Mouse (Mus musculus) embryo, embryonic 10.5 days (tissue): ENCODE measurements around the gene Cxcl16.
"Not testable (repeated sequence)": the region's sequence is repeated elsewhere in the genome, so short reads cannot be mapped to it uniquely, and the experiment has no call there.

Experiments
- DNase-seq: peaks from one replicate; pipeline ENCODE4 v3.0.0-alpha.2; 2015; ENCODE audit warnings: low spot score

Cxcl16 gene

GRCm38 (mm10) chr11:70453261-70454044 lies 6.3 kb downstream of the Cxcl16 start:
- no peak for DNase-seq

DNA sequence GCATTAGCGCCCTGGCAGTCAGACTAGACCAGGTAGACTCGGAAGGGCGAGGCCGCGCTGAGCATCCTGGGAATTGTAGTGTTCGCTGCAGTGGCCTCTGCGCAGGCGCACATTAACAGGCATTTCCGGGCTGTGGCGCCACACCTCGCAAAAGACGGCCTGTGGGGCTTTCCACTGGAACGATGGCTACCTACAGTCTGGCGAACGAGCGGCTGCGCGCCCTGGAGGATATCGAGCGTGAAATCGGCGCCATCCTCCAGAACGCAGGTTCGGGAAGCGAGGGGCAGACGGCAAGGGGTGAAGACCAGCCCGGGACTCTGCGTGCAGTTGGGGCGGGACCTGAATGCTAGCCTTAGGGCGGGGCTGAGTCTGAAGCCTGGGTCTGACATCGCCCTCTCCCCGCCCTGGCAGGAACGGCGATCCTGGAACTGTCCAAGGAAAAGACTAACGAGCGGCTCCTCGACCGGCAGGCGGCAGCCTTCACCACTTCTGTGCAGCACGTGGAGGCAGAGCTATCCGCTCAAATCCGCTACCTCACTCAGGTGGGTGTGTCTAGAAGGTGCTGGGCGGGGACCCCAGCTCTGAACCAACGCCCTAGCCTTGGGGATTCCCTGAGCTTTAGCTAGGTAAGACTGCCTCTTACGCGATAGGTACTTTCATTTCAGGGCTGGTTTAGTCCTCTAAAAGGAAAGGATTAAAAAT lies 7.8 kb downstream of the Cxcl16 start, which contains the start of gene Med11:
Gene Med11, plus strand, starts transcription at position 123 of the 702 bp plus-strand sequence.
- peak; percentile 97 for DNase-seq

GRCm38 (mm10) chr11:70450926-70451325 lies 8.9 kb downstream of the Cxcl16 start:
- no peak for DNase-seq

- no peak for DNase-seq
Measured at GRCm38 (mm10) chr11:70447373-70447772, 12.4 kb downstream of the Cxcl16 start.

GRCm38 (mm10) chr11:70446756-70447155 lies 13.0 kb downstream of the Cxcl16 start:
- no peak for DNase-seq

GRCm38 (mm10) chr11:70444667-70445066 lies 15.1 kb downstream of the Cxcl16 start:
- DNase-seq = no peak

DNA sequence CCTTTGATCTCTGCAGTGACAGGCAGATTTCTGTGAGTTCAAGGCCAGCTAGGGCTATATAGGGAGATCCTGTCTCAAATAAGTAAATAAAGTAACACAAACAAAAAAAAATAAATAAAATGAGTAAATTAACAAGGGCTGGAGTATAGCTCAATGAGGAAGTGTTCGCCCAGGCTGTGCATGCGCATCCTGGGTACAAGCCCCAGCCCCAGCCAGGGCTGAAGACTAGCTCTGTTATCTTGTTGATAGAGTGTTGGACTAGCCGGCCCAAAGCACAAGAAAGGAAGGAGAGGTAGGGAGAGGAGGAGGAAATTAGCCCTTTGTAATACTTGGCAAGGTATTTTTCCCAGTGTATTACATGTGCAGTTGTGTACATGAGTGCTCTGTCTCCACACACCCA lies 15.8 kb downstream of the Cxcl16 start:
- DNase-seq = no peak

GRCm38 (mm10) chr11:70441882-70442281 lies 17.9 kb downstream of the Cxcl16 start:
- no peak for DNase-seq

GRCm38 (mm10) chr11:70440637-70441036 lies 19.1 kb downstream of the Cxcl16 start:
- no peak for DNase-seq

DNA sequence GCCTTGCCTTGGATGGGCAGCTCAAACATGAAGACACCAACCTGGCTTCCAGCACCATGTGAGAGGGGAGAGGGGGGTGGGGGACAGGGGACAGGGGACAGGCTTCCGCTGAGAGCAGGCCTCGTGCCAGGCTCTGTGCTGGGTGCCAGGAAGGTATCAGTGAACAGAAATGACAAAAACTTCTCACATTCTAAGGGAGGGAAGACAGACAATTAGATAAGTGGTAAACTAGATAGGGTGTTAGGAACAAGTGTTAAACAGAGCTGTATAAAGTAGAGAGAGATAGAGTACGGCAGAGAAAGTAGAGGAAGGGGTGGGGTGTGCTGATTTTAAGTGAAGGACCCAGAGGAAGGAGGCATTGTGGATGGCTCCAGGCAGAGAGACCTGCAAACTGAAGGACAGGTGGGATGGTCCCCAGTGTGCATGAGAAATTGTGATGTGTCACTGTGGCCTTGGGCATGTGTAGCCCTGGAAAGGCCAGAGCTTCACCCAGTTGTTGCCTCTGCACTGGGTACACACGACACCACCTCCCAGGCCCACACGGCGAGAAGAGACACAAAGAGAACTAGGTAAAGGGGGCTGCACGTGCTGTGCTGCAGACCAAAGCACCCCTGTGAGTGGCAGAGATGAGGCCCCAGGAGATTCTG lies 20.9 kb downstream of the Cxcl16 start:
- DNase-seq = no peak

DNA sequence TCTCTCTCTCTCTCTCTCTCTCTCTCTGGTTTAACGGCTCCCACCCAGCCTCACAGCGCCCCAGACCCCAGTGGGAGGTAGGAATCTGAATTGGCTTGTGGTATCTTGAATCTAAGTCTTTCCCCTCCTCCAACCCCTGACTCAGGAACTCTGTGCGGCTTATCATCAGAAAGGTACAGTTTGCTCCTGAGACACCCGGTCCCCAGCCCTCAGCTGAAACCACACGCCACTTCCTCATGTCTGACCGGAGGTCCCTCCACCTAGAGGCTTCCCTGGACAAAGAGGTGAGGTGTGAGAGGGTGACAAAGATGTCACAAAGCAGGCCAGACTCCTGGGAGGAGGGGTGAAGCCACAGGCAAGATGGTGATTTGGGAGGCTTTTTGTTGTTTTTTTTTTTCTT lies 22.4 kb downstream of the Cxcl16 start:
- DNase-seq = no peak

GRCm38 (mm10) chr11:70435476-70435875 lies 24.3 kb downstream of the Cxcl16 start:
- no peak for DNase-seq

GRCm38 (mm10) chr11:70433951-70434350 lies 25.8 kb downstream of the Cxcl16 start:
- no peak for DNase-seq

GRCm38 (mm10) chr11:70433569-70433943 lies 26.2 kb downstream of the Cxcl16 start:
- no peak for DNase-seq

DNA sequence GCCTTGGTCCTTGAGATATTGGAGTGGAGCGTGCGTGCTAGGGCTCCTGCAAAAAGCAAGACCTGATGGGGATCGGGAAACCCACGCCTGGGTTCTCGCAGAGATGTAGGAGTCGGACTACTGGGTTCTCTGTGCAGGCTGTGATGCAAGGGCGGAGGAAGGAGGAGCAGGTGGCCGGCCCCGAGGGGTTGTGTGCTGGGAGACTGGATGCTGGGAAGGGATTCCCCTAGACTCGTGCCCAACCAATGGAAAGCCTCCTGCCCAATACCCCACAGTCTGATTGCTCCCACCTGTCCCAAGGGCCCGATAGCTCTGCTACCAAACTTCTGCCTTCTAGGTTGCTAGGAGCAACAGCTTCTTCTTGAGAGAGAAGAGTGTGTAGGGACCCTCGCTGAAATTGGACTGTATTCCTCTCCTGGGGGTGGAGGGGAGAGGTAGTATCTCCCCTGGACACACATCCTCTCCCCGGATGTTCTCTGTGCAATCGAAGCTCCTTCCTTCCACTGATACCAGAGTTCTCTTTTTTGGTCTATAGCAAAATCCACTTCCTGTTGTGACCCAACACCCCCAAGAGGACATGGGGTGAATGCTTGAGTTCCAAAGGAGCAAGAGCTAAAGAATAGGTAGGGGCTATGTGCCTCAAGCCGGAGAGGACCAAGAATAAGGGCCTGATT lies 26.8 kb downstream of the Cxcl16 start:
- peak; percentile 60 for DNase-seq

- peak; percentile 99 for DNase-seq
Measured at GRCm38 (mm10) chr11:70432048-70432894, 27.5 kb downstream of the Cxcl16 start, which contains the start of gene Arrb2. Gene Arrb2 (plus strand): TSS chr11:70432635.

- peak; percentile 11 for DNase-seq
Measured at GRCm38 (mm10) chr11:70431574-70431973, 28.2 kb downstream of the Cxcl16 start.

DNA sequence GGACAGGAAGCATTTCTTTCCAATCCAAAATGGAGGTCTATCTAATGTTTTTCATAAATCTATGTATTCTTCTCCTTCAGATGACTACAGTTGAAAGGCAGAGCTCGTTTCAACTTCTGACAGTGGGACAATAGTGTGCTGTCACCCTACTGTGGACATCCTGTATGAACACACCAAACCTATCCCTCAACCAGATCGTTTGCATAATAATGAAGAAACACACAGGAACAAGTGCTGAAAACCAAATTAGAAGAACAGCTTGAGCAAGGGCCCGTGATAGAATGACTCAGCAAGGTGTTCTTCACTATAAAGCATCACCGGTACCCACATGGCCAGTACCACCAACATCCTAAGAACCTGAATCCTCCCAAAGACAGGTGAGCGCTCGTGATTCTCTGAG lies 33.2 kb downstream of the Cxcl16 start:
- DNase-seq = not testable (repeated sequence)

DNA sequence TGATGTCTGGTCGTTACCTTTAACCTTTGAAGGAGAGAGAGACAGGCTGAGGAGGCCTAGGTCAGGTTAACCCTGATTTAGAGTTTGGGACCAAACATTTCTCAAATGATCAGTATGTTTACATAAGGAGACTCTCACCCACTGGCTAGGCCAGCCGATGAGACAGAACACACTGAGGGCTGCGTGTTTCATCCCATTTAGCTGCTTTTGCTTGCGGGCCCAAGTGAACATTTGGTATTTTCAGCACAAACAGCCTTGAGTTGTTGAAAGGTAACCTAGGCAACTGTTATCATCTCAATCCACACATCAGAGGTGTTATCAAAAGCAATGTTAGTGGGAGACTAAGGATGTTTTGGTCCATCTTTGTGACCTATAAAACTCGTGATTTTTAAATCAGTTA lies 40.3 kb downstream of the Cxcl16 start:
- DNase-seq = no peak

DNA sequence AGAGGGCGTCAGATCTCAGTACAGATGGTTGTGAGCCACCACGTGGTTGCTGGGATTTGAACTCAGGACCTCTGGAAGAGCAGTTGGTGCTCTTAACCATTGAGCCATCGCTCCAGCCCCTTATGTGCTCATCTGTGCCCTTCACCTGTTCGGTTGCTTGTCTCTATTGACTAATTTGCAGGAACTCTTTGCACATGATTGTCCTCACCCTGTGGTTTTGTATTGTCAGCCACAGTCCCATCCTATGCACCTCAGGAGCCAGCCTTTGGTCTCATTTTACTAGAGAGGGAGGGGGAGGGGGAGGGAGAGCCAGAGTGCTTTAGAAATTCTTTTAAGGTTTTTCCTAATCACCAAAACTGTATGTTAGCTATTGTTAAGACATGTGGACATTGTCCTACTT lies 41.6 kb downstream of the Cxcl16 start:
- DNase-seq = no peak

GRCm38 (mm10) chr11:70413961-70414360 lies 45.8 kb downstream of the Cxcl16 start:
- peak; percentile 91 for DNase-seq
